Mouse (Mus musculus): Measurements from ENCODE around the gene Mpeg1. TPM values are rescaled to one million over a fixed set of nuclear protein-coding genes. Genes with fewer than 3 reads are reported as not detected.

Gene Mpeg1
- polyA plus RNA-seq, 1 experiment: 2.8 TPM

GRCm38 (mm10) chr19:12466204-12466603 is 5.6 kb downstream of the Mpeg1 start:
- peak; percentile 85 for DNase-seq (ENCODE audit: low read depth)
- TF ChIP-seq POLR2A (IDR thresholded peaks at IDR 0.05; ENCODE audit: borderline replicate concordance, extremely low read depth, insufficient read depth, insufficient read length, poor library complexity, severe bottlenecking) (no peak), CTCF (IDR thresholded peaks at IDR 0.05; ENCODE audit: borderline replicate concordance, extremely low read depth, insufficient read depth, insufficient read length) (peak; percentile 83)

- TF ChIP-seq POLR2A (IDR thresholded peaks at IDR 0.05; ENCODE audit: borderline replicate concordance, extremely low read depth, insufficient read depth, insufficient read length, poor library complexity, severe bottlenecking) (no peak), CTCF (IDR thresholded peaks at IDR 0.05; ENCODE audit: borderline replicate concordance, extremely low read depth, insufficient read depth, insufficient read length) (peak; percentile 51; the same call in 1 of the 2 replicates)
- peak; percentile 47 for DNase-seq (ENCODE audit: low read depth)
These were observed 6.9 kb downstream of the Mpeg1 start for GRCm38 (mm10) chr19:12467436-12467835.

GRCm38 (mm10) chr19:12471866-12472265 is 11.3 kb downstream of the Mpeg1 start:
- TF ChIP-seq CTCF (IDR thresholded peaks at IDR 0.05; ENCODE audit: borderline replicate concordance, extremely low read depth, insufficient read depth, insufficient read length): no peak
- TF ChIP-seq POLR2A (IDR thresholded peaks at IDR 0.05; ENCODE audit: borderline replicate concordance, extremely low read depth, insufficient read depth, insufficient read length, poor library complexity, severe bottlenecking): no peak
- no peak for DNase-seq (ENCODE audit: low read depth)

- TF ChIP-seq POLR2A (IDR thresholded peaks at IDR 0.05; ENCODE audit: borderline replicate concordance, extremely low read depth, insufficient read depth, insufficient read length, poor library complexity, severe bottlenecking): no peak
- DNase-seq (ENCODE audit: low read depth): no peak
These were observed 11.9 kb downstream of the Mpeg1 start for GRCm38 (mm10) chr19:12472381-12472976.

- TF ChIP-seq CTCF (IDR thresholded peaks at IDR 0.05; ENCODE audit: borderline replicate concordance, extremely low read depth, insufficient read depth, insufficient read length): no peak
- TF ChIP-seq POLR2A (IDR thresholded peaks at IDR 0.05; ENCODE audit: borderline replicate concordance, extremely low read depth, insufficient read depth, insufficient read length, poor library complexity, severe bottlenecking): no peak
- no peak for DNase-seq (ENCODE audit: low read depth)
These were observed 12.6 kb downstream of the Mpeg1 start for GRCm38 (mm10) chr19:12473201-12473641.

GRCm38 (mm10) chr19:12473951-12474350 is 13.4 kb downstream of the Mpeg1 start:
- DNase-seq (ENCODE audit: low read depth): no peak
- no peak for TF ChIP-seq CTCF (IDR thresholded peaks at IDR 0.05; ENCODE audit: borderline replicate concordance, extremely low read depth, insufficient read depth, insufficient read length)
- TF ChIP-seq POLR2A (IDR thresholded peaks at IDR 0.05; ENCODE audit: borderline replicate concordance, extremely low read depth, insufficient read depth, insufficient read length, poor library complexity, severe bottlenecking): no peak

- peak; percentile 95 for DNase-seq (ENCODE audit: low read depth)
- TF ChIP-seq CTCF (IDR thresholded peaks at IDR 0.05; ENCODE audit: borderline replicate concordance, extremely low read depth, insufficient read depth, insufficient read length): no peak
- TF ChIP-seq POLR2A (IDR thresholded peaks at IDR 0.05; ENCODE audit: borderline replicate concordance, extremely low read depth, insufficient read depth, insufficient read length, poor library complexity, severe bottlenecking): no peak
These were observed 15.0 kb downstream of the Mpeg1 start for GRCm38 (mm10) chr19:12475380-12476250.

GRCm38 (mm10) chr19:12476721-12477270 is 16.2 kb downstream of the Mpeg1 start:
- TF ChIP-seq CTCF (IDR thresholded peaks at IDR 0.05; ENCODE audit: borderline replicate concordance, extremely low read depth, insufficient read depth, insufficient read length): no peak

GRCm38 (mm10) chr19:12478369-12478768 is 17.8 kb downstream of the Mpeg1 start:
- no peak for DNase-seq (ENCODE audit: low read depth)
- TF ChIP-seq CTCF (IDR thresholded peaks at IDR 0.05; ENCODE audit: borderline replicate concordance, extremely low read depth, insufficient read depth, insufficient read length) (no peak), POLR2A (IDR thresholded peaks at IDR 0.05; ENCODE audit: borderline replicate concordance, extremely low read depth, insufficient read depth, insufficient read length, poor library complexity, severe bottlenecking) (no peak)

More at GRCm38 (mm10) chr19:12476721-12477270, 16.2 kb downstream of the Mpeg1 start:
- no peak for DNase-seq (ENCODE audit: low read depth)

- TF ChIP-seq CTCF (IDR thresholded peaks at IDR 0.05; ENCODE audit: borderline replicate concordance, extremely low read depth, insufficient read depth, insufficient read length) (no peak), POLR2A (IDR thresholded peaks at IDR 0.05; ENCODE audit: borderline replicate concordance, extremely low read depth, insufficient read depth, insufficient read length, poor library complexity, severe bottlenecking) (no peak)
- DNase-seq (ENCODE audit: low read depth): no peak
These were observed 23.2 kb downstream of the Mpeg1 start for GRCm38 (mm10) chr19:12483782-12484181.

- TF ChIP-seq CTCF (IDR thresholded peaks at IDR 0.05; ENCODE audit: borderline replicate concordance, extremely low read depth, insufficient read depth, insufficient read length) (no peak), POLR2A (IDR thresholded peaks at IDR 0.05; ENCODE audit: borderline replicate concordance, extremely low read depth, insufficient read depth, insufficient read length, poor library complexity, severe bottlenecking) (no peak)
- DNase-seq (ENCODE audit: low read depth): peak; percentile 41
These were observed 23.6 kb downstream of the Mpeg1 start for GRCm38 (mm10) chr19:12484210-12484609.
